Mouse (Mus musculus) kidney, postnatal 10 days (tissue): Measurements from ENCODE around the gene Srp72.

Experiments
- DNase-seq: peaks from one replicate; pipeline ENCODE4 v3.0.0; 2021; ENCODE audit warnings: mixed read lengths

Gene Srp72

DNA sequence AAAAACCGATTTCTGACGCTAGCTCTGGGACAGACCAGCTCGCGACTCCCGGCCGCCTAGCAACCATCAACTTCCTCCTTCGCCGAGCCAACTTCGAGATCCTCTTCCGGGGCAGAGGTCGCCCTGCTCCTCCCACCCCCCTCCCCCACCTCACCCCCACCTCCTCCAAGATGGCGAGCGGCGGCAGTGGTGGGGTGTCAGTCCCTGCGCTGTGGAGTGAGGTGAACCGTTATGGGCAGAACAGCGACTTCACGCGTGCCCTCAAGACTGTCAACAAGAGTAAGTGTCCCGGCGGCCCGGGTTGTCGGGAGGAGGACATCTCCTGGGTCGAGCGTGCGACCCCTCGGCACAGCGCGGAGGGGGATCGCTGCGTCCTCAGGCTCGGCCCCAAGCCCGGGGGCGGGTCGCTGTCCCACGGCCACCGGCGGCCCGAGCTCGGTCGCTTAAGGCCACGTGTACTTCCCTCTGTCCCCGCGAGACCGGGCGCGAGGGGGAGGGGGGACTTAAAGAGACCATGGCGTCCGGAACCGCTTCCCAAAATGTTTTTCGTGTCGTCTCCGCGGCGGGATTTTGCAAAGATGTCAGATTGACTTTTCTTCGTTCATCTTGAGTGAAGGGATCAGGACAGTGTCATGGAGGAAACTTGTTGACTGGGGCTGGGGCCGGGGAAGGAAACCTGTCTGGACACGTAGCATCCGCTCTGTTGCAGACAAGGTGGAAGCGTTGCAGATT lies at the start of gene Srp72:
Gene Srp72, plus strand, starts transcription at position 130 of the 732 bp plus-strand sequence.
- peak; percentile 93 for DNase-seq

DNA sequence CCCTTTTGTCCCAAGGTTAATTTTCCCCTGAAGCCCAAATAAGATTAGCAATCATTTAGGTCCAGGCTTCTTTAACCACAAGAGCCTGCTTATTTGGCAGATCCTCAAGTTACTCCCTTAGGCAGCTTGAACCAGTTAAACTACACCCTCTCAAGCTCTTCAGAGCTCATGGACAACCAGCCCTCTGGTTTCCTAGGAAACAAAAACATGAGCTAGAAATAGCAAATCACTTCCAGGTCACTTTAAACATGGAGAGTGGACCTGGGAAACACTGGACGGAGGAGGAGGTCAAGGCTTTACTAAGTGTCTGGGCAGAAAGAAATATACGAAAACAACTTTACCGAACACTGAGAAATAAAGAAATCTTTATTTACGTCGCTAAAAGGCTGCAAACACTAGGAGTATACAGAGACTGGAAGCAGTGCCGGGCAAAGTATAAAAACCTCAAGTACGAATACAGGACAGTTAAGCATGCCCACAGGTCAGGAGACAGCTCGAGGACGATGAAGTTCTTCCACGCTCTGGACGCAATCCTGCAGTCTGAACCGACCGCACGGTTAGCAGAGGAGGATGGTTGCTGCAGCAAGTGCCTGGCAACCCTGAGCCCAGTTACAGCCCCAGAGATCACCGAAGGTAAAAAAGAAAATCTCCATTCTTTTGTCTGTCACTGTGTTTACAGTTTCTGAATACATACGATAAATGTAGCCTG lies 46.2 kb upstream of the Srp72 start:
- peak; percentile 28 for DNase-seq

DNA sequence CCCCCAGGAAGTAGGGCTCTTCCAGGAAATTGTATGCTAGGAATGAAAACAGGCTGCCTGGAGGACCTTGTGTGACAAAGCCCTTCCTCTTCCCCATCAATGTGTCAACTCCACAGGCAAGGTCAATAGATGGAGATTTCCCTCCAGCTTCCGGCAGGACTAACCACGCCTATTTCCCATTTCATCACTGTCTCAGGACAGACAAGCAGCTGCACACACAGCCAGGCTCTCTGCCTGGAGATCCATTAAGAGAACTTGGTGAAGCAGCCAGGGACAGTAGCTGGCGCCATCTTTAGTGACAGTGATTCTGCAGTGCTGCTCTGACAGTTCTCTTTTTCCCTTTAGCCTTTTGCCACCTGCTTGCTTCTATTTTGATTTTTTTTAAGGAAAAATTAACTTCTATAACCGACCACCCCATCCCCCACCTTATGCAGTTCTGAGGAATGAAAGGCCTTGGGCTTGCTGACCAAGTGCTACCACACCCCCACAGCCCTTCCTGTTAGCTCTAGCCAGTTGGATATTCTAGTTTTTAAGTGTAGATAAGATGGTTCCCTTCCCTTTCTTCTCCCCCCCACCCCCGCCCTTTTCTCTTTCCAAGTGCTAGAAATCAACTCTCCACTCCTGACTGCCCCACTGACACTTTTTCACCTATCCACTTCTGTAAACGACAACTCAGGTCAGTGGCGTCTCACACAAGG lies 45.2 kb upstream of the Srp72 start:
- peak; percentile 51 for DNase-seq

DNA sequence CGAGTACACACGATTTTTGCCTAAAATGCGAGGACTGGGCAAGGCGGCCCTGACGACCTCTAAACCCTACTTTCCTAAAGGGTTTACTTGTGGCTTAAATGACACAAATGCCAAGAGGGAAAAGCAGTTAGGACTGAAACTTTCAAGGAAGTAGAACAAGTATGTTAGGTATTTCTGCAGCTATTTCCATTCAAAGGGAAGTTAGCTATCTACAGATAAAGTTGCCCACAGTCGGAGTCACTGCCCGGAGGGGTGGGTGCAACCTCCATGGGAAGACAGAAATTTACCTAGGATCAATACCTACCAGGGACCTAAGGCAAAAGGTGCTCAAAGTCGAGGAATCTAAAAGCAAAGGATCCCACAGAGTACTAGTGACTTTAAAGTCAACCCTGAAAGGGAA lies 34.8 kb upstream of the Srp72 start:
- DNase-seq, result no peak

DNA sequence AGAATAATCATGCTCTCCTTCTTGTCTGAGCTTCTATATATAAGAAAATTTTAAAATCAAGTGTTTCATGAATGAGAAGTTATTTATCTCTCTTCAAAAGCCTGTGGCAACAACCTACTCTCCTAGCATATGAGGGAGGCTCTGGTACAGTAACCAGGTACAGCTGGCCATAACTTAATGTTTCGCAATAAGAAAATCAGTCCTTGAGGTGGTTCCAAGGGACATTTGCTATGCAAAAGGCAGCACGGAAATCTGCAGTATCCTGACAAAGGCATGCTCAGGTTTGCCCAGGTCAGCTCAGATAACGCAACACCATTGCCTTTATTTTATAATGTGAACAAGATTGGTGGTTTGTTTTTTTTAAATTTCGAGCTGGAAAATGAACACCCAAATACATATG lies 32.5 kb upstream of the Srp72 start:
- no peak for DNase-seq

DNA sequence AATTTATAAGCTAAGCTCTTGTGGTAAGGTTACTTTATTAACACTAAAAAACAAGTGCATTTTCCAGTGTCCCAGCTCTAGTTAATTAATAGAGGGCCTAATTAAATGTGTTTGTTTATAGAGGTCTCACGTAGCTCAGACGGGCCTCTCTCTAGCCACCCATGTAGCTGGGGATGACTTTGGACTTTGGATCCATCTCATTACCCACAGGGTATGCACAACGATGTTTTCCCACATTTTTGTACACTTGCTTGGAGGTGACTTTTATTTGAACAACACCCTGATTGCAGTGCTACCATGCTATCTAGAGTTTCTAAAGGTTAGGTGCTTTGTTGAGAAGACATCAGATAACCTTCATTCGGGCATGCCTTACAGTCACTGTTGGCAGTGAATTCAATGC lies 32.0 kb upstream of the Srp72 start:
- DNase-seq, result peak; percentile 35

DNA sequence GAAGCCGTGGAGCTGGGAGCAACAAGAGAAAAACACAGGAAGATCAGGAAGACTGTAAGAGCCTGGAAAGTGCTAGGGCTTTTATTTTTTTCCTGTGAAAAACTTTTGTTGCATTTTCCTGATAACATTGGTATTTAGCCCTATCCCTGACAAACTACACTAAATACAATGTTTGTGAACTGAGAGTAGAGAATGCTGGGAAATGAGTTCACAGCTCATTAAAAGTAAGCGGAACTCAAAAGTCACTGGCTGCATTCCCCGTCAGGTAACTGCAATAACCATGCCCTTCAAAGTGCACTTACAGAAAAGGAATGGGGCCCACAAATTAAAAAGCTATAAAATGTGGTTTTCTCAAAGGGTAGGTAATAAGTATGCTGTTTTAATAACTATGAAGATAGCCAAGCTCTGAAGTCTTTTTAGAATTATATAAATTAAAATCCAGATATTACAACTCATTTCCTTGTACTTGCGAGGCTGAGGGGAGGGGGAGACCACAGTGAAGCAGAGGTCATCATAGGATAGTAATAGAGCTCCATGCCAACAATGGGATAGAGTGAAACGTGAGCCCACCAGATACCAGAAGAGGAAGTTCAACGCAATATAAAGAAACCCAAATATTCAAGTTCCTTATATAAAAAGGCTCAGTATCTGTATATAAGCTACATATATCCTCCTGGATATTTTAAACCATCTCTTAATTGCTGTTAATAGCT lies 29.4 kb upstream of the Srp72 start:
- no peak for DNase-seq

DNA sequence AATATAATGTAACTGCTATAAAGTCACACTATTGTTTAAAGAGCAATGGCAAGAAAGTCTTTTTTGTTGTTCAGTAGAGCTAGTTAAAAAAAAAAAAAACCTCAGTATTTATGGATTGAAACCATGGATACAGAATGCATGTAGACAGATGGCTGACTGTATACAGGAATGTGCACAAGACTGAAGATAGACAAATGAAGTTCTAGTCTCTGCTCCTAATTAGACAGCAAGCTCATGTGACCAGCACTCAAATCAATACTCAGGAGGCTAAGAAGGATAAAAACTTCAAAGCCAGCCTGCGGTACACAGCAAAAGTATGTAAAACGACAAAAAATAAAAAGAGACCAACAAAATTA lies 28.8 kb upstream of the Srp72 start:
- DNase-seq, result no peak

DNA sequence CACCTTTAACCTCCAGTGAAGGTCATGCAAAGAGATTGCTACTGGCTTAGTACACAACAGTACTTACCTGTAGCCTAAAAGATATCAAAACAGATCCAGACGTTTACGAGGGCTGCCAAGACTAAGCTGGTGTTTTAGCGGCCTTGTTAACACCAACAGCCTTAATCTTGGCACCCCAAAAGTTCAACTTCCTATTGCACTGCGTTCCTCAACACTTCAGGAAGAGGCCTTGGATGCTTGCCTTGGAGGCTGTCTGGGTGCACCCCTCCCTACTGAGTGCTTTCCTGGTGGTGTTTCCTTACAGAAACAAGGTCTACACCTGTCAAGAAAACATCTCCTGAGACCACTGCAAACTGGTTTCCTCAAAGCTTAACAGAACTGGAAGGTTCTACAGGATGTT lies 27.3 kb upstream of the Srp72 start:
- DNase-seq, result no peak

DNA sequence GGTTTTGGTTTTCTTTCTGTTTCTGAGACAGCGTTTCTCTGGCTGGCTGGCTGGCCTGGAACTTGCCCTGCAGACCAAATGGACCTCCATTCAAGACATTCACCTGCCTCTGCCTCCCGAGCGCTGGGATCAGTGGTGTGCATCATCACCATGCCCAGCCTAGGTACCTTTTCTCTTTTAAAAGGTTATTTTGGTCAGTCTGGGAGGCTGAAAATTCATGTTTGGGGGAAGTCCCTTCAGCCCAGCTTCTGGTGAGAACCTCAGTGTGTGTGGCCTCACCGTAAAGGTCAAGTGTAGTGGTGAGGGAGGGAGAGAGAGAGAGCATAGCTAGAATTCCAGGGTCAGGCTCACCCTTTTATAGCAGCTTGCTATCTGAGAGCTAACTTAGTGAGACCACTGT lies 26.7 kb upstream of the Srp72 start:
- no peak for DNase-seq

DNA sequence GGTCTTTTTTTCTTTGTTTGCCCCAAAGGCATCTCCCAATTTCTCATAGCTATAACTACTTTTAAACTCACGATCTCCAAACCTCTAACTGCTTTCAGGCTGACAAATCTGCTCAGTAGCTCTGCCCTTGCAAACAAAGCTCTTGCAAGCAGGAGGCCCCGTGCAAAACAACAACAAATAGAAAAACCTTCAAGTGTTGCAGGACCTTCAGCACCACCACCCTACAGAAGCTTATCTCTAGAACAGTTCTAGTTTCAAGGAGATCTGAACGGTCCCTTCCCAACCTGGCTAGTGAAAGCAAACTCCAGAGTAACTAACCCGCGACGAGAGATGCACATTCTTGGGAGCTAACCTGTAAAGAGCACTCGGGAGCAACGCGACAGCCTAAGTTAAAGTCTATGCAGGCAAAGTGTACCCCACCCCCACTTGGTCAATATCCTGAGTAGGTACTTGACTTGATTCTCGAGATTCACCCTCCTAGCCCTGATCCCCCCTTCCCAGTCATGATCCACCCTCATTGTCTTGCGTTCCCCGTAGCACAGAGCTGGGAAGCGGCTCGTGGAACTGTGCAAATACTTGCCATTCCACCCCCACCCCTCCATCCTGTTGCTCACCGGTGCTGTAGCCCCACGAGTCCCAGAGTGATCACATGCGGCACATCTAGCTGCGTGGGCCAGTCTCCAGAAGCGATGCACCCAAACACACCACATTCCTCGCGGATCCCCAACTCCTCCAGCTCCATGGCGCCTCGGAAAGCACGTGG lies 24.0 kb upstream of the Srp72 start:
- DNase-seq, result no peak

DNA sequence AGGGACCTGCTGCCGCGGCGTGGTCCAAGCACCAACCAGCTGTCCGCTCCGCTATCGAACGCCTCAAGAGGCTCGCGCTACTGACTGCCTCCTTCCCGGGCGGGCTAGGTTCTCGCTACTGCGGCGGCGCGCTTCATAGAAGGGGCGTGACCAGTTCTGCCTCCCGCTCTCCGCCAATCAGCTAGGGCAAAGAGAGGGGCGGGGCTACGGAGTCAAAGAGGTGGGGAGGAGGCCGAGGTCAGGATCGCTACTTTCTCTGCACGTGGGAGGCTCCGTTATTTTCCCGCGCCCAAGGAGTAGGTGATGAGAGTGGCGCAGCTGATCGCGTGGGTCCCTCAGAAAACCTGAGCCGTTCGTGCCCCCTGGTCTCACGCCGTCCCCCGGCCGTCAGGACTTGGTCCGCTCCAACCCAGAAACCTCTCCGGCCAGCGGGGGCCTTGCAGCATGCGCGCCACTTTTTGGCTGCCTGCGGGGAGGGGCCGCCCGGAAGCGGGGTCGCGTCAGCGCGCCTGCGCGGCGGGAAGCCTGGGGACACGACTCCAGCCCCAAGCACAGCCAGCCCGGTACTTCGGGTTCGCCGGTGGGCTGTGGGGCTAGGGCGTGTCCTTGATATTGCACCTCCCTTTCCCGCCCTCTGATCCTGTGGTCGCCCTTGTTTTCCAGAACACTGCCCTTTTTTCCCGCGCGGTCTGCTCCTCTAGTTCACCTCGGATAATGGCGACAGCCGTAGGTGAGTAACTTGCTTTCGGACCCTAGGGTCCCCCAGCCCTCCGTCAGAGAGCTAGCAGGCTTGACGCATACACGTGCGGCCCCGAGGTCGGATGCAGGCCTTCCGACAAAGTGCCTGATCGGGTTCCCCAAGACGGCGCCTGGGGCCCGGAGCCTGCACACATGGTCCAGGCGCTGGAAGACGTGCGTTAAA lies 23.1 kb upstream of the Srp72 start, which contains the start of the genes Paics and Ppat:
Gene Paics, plus strand, starts transcription at position 202 of the 922 bp plus-strand sequence.
Gene Ppat, minus strand, starts transcription at position 473 of the 922 bp plus-strand sequence.
- peak; percentile 99 for DNase-seq

DNA sequence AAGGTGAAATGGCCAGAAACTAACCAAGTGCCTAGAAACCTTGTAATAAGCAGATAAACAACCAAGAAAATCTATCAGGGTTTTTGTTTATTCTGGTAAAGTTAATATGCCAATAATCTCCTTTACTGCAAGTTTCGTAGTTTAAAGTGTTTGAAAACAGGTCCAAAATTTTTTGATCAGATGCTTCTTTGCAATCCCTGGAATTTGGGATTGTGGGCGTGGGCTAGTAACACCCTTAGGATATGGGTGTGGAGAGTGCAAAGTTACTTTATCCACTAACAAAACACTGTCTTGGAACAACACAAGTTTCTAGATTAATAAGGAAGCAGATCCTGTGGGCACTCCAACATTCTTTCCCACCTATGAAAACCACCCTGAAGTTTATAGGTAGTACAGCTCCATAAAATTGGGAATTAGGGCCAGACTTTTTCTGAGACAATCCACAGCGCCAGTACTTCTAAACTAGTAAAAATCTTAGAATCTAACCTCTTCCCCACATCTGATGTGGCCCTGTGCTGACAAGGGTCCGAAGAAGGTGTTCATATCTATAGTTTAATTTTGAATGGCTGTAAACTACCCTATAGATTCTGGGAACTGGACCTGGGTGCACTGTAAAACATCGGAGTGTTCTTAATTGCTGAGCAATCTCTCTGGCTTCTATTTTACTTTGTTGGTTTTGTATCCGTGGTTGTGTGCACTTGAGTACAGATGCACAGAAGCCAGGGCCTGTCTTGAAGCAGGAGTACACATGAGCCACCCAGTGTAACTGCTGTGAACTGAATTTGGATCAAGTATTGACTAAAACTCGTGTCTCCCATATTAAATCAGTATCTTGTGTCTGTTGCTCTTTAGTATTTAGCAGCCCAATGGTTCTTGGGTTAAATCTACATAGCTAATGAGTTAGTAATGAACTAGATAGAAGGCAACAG lies 22.1 kb upstream of the Srp72 start:
- DNase-seq, result no peak

DNA sequence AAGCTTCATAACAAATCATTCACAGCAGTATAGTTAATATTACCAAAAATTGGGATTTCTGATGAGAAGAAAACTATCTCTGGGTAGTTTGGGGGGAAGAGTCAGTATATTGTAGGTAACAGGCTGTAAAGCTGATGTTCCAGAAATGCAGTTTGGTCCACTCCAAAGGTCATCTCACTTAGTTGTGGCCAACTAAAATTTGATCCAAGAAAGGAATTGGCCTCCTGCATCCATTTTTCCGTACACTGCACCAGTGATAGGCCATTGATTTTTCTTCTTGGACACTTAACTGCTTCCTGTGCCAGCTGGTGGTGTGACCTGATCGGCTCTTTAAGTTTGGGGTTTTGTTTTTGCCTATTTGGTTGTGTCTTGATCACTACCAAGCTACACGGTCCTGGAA lies 20.7 kb upstream of the Srp72 start:
- DNase-seq, result no peak

DNA sequence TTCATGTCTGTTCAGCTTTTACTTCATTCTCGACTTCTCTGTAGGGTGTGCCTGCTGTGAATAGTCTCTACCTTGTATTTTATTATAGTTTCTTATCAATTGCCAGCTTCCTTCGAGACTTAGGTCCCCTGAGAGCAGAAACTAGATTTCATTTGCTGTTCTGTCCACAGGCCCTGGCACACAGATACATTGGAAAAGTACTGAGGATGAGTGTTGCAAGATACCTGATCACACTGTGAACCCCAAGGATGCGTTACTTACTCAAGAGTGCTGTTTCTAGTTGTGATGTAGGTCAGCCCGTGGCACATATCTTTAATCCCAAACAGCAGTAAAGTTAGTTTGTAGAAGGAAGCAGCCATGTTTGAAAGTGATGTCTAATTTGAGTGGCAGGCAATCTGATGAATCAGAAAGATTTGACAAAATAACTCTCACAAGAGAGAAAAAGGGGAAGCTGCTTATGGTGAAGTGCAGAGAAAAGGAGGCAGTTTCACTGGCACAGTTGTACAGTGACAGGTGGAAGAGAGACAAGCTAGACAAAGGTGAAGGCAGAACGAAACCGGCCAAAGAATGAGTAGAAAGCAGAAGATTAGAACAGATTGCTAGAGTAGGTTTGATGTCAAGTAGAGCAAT lies 20.1 kb upstream of the Srp72 start:
- no peak for DNase-seq

DNA sequence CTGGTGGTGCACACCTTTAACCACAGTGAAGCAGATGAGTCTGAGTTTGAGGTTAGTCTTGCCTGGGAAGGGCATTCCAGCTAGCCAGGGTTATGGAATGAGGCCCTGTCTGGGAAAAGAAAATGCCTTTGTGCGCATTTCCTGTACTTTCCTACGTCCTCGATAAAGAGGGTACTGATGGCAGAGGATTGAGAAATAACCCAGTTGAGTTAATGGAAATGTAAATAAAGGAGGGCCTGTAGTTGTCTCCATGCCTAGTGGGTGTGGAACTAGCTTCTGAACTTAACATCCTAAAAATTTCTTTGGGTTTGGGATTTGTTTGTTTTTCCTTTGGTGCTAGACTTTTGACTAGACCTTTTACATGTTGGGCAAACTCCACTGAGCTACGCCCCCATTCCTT lies 19.0 kb upstream of the Srp72 start:
- no peak for DNase-seq

DNA sequence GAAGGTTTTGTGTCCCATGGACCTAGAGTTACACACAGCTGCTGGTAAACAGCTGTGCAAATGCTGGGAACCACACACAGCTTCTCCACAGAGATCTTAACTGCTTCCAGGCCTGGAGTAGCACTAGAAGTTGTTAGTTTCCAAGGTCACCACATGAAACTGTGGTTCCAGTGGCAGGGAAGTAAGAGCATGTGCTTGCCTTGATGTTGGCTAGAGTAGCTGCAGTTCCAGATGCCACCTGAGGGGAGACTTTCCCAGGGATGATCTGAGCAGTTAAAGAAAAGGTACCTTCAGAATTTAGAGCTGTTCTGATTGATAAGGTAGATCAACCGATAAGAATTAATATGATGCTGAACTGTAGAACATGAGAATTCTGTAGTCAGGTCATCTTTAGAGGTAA lies 16.5 kb upstream of the Srp72 start:
- DNase-seq, result no peak

DNA sequence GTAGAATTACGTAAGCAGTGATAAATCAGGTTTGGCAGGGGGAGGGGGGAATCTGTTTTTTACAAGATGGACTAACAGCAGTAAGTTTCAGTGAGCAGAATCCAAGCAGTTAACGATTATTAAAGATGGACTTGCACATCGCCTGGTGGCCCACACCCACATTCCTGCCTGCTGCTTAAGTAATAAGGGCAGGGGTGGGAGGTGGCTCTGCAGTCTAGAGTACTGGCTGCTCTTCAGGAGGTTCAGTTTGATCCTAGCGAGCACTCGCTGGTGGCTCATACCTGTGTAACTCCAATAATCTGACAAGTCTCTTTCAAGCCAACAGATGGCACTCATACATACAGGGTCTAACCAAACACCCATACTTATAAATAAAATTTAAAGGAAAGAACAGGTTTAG lies 14.9 kb upstream of the Srp72 start:
- peak; percentile 24 for DNase-seq

DNA sequence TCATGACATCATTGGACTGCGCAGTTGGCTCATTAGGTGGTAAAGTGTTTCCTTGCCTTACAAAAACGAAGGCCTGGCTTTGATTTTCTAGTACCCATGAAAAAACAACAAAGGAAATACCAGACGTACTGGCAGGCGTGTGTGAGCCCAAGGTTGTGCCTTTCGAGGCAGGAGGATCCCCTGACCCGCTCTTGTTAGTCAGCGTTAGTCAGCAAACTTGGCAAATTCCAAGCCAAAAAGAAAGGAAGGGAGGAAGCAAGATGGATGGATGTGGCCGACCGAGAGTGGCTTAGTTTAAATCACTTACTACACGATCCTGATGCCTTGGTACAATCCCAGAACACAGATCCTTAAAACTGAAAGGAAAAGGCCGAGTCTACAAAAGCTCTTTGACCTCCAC lies 11.9 kb upstream of the Srp72 start:
- DNase-seq, result no peak

DNA sequence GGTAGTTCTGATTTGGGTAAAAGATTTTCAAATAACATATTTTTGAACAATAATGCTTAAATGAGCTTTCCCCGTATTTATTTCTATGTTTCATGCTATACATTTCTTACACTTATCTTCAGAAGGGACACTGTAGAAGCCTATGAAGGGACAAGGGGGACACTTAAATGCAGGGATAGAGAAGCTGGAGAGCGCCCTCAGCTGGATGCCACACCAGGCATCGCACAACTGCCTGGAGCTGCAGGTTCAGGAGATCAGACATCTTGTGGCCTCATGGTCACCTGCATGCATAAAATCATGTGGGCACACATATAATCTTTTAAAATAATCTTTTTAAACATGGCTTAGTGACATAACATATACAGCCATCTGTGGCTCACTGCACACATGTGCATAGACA lies 9.8 kb upstream of the Srp72 start:
- peak; percentile 28 for DNase-seq
